Mouse (Mus musculus) bone marrow macrophage, adult 2 months (primary cell): ENCODE measurements around the gene Ptgfrn. TPM values are rescaled to one million over a fixed set of nuclear protein-coding genes. Genes with fewer than 3 reads are reported as not detected.

ENCODE experiments used
- H3K27ac ChIP-seq: 2 replicates; pipeline ENCODE4 v1.5.1; 2012; ENCODE audit warnings: low read depth, low read length; ENCODE audit not compliant: insufficient read depth
- H3K4me1 ChIP-seq: 2 replicates; pipeline ENCODE4 v1.6.1; 2012; ENCODE audit warnings: low read length; ENCODE audit not compliant: control insufficient read depth, insufficient read depth
- H3K4me3 ChIP-seq: 2 replicates; pipeline ENCODE4 v1.5.1; 2012; ENCODE audit warnings: mild to moderate bottlenecking, low read length, moderate library complexity; ENCODE audit not compliant: insufficient read depth
- CTCF ChIP-seq: IDR thresholded peaks from 2 replicates; pipeline ENCODE4 v1.5.1; 2012; ENCODE audit warnings: low read depth, mild to moderate bottlenecking, low read length, moderate library complexity
- POLR2A ChIP-seq: IDR thresholded peaks from 2 replicates; pipeline ENCODE4 v1.6.1; 2012; ENCODE audit warnings: mild to moderate bottlenecking, low read depth, low read length, borderline replicate concordance
- polyA plus RNA-seq: library from polyadenylated mRNA; stranded (reverse); fragments of >200 nt; gene quantifications from 2 replicates; pipeline ENCODE4 v1.2.4, GENCODE M21; 2012; ENCODE audit not compliant: missing spikeins, insufficient read depth, insufficient read length

The Ptgfrn gene
- polyA plus RNA-seq, 1 experiment = 3.6 TPM

DNA sequence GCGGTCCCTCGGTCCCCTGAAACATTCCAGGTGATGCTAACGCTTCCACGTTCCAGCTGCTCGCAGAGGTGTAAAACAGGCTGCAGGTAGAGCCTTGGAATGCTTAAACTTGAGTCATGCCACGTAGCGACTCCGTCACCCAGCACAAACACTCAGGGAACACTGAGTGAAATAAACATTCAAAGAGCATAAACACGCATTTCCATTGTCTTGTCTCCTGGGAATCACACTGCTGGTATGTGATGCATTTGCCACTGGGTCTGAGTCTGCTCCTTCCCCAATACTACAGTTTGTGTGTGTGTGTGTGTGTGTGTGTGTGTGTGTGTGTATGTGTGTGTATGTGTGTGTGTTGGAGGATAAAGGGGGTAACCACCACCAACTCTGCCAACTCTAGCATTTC, 5.2 kb downstream of the Ptgfrn start:
- TF ChIP-seq CTCF (no peak), POLR2A (no peak)
- no peak overlapping the region for H3K4me3 ChIP-seq
- no peaks in the 10 kb centered on the region for H3K4me1 ChIP-seq
- no peak overlapping the region for H3K27ac ChIP-seq

- H3K4me1 ChIP-seq = no peaks in the 10 kb centered on the region
- no peak overlapping the region for H3K27ac ChIP-seq
- H3K4me3 ChIP-seq = no peak overlapping the region
- no peak for TF ChIP-seq CTCF
- TF ChIP-seq POLR2A = no peak
Observed at GRCm38 (mm10) chr3:101103770-101104169, 6.3 kb downstream of the Ptgfrn start.

DNA sequence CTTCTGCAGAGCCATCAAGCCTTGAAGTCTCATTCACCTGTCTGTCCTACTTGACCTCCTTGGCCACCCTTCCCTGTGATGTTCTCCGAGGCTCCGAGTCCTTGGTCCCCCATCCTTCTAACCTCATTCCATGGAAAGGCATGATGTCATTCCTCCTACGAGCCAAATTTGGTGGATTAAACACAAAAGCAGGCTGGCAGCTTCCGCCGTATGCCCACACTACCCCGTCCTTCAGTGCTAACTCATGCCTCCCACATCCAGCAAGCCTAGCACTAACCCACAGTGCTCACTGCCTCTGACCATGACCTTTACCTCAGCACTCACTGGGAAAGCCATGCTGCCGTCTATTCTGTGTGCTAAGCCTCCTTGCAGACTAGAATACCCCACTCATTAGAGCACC, 8.0 kb downstream of the Ptgfrn start:
- TF ChIP-seq CTCF (no peak), POLR2A (no peak)
- H3K4me1 ChIP-seq = no peaks in the 10 kb centered on the region
- H3K4me3 ChIP-seq = no peak overlapping the region
- H3K27ac ChIP-seq = no peak overlapping the region

DNA sequence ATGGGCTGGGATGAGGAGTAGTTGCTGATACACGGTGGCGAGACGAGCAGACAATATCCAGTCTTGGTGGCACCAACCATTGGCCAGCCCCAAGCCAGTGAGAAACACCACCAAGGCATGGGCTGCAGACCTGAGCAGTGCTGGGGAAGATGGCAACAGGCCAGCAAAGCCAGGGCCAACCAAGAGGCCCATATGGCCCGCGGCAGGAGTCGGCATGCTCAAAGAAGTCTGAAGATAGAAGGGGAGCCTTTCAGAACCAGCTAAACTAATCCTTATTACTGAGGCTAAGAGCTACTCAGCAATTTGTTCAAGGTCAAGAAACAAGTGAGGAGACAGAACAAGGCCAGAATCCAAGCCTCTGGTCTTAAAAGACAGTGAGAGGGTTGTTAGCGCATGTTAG, 8.9 kb downstream of the Ptgfrn start:
- TF ChIP-seq CTCF = no peak
- no peak for TF ChIP-seq POLR2A
- Histone ChIP-seq H3K4me3 (no peak overlapping the region), H3K27ac (no peak overlapping the region), H3K4me1 (no peaks in the 10 kb centered on the region)

GRCm38 (mm10) chr3:101099701-101100357, 10.2 kb downstream of the Ptgfrn start:
- no peak overlapping the region for H3K27ac ChIP-seq
- TF ChIP-seq CTCF = no peak
- TF ChIP-seq POLR2A = no peak
- no peak overlapping the region for H3K4me3 ChIP-seq
- H3K4me1 ChIP-seq = no peaks in the 10 kb centered on the region

DNA sequence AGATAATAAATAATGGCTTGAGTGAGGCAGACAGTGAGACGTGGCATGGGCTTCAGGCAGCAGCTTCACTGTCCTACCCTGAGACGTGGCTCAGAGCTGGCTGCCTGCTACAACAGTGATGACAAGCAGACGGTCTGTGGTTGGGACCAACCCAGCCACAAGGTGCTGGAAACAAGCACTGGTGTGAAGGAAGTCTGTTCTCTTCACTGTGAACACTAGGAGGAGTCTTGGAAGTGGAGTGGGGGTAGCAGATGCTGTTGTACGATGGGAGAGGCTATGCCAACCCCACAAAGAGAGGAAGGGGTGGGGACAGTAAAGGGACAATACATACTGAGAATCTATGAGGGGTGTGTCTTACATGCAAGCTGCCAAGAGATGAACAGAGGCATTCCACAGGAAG, 12.0 kb downstream of the Ptgfrn start:
- Histone ChIP-seq H3K27ac (no peak overlapping the region), H3K4me1 (no peaks in the 10 kb centered on the region), H3K4me3 (no peak overlapping the region)
- TF ChIP-seq CTCF (no peak), POLR2A (no peak)

DNA sequence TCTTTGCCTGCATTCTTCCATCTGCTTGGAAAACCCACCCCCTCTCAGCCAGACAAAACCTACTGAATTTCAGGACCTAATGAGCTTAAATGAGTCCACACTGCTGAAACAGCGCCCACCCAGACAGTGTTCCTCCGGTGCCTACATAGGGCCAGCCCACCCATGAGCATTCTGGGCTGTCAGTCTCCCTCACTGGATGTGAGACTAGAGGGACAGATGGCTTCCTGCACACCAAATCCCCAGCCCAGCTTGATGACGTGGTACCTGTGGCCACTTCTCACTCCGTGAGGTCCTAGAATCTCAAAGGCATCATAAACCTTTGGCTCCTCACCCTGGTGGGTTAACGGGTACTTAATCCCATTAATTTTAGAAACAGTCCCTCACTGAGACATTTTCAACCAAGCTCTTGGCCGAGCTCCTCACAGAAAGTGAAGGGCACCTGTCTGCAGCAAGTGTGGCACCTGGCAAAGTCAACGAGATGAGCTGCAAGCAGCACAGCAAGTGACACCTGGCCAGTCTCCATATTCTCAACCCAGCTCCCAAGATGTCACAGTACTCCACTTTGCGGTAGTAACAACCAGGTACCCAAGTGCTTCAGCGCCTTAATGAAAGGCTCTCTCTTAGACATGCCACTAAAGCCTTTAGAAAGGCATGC, 12.8 kb downstream of the Ptgfrn start:
- H3K27ac ChIP-seq = no peak overlapping the region
- H3K4me3 ChIP-seq = no peak overlapping the region
- no peaks in the 10 kb centered on the region for H3K4me1 ChIP-seq
- no peak for TF ChIP-seq POLR2A
- TF ChIP-seq CTCF = no peak

DNA sequence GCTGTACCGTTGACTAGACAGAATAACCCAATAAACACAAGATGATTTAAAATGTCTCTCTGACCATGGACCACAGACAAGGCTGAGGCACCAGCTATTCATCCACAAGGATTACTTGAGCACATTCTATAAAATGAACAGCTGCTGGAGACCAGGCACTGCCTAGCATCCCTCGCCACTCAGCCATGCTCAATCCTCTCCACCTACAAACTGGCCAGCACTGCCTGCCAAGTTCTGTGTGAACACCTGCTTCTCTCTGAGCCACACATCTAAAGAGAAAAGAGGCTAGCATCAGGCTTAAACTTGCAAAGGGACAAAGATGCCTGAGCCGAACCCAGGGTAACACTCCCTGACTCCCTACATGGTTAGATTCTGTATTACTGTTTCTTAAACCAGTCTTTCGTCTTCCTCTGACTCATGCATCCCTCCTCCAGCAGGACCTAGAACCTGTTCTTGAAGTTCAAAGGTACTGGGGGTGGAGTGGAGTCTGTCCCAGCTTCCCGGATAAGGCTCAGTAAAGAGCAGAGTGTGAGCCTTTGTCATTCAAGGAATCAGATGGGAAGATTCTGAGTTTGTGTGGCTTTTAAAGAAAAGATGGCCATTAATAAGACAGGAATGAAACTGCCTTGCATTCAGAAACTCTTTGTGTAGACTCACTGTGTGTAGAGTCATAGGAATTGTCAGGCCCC, 14.2 kb downstream of the Ptgfrn start:
- no peaks in the 10 kb centered on the region for H3K4me1 ChIP-seq
- TF ChIP-seq POLR2A (no peak), CTCF (no peak)
- no peak overlapping the region for H3K27ac ChIP-seq
- no peak overlapping the region for H3K4me3 ChIP-seq

- no peak overlapping the region for H3K4me3 ChIP-seq
- TF ChIP-seq POLR2A (no peak), CTCF (no peak)
Observed at GRCm38 (mm10) chr3:101092202-101092601, 17.9 kb downstream of the Ptgfrn start.

GRCm38 (mm10) chr3:101086584-101087445, 23.3 kb downstream of the Ptgfrn start:
- Histone ChIP-seq H3K4me3 (no peak overlapping the region), H3K4me1 (no peaks in the 10 kb centered on the region), H3K27ac (no peak overlapping the region)
- TF ChIP-seq CTCF (no peak), POLR2A (no peak)

More at GRCm38 (mm10) chr3:101092202-101092601, 17.9 kb downstream of the Ptgfrn start:
- H3K4me1 ChIP-seq = no peaks in the 10 kb centered on the region
- no peak overlapping the region for H3K27ac ChIP-seq
